Mouse (Mus musculus): ENCODE data around the gene Etv2. TPM values are rescaled to one million over a fixed set of nuclear protein-coding genes. Genes with fewer than 3 reads are reported as not detected.

Gene Etv2
- total RNA-seq, 2 experiments from 2014 or later: not detected

DNA sequence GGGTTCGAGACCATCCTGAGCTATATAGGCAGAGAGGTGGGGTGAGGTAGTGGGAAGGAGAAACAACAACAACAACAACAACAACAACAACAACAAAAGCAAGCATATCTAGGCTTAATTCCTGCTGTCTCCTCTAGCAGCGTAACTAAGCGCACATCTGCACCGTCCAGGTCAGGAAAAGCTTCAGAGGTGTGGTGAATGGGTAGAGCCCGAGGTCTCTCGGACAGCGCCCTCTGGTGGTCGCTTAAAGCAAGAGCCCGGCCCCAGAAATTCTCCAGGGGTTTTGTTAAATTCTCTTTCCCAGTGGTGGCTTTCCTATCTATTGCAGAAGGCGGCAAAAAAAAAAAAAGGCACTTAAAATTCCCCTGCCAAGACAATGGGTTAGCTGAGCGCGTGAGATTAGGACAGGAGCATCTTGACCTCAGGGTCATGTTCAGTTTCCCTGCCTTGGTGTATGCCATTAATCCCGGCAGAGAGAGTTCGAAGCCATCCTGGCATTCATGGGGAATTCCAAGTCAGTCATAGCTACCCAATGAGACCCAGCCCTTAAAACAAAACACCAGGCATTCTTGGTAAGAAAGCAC, 22.0 kb downstream of the Etv2 start:
- peak; percentile 45 to 70 for DNase-seq

DNA sequence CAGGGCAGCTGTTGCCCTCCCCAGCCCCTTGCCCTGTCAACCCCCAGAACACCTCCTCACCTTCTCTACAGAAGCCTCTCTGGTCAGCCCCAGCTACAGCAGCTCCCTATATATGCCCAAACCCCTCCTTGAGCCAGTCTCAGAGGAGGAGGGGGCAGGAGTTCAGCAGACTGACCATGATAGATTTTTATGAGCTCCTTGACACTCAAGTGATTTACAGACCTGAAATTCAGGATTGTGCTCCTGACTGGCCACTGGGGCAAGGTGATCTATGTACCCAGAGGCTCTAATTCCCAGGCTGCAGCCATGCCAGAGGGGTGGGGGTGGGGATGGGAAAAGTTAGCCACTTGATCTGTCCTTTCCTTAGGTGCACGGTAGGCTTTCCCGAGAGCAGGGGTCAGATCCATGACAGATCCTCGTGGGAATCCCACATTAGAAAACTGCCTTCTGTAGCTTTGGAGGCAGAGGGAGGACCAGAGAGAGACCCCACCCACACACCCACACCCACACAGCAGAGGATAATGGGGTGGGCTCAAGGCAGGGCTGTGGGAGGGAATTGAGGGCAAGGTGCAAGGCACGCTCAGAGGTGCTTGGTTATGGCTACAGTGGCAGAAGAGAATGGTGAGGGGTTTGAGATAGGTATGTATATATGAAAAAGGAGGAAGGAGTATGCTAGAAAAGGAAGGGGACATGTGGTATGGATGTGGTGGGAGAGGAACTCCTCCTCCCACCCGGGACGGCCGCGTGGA, 22.8 kb downstream of the Etv2 start, which contains the start of gene Upk1a:
Upk1a (minus strand) TSS at position 194 of the 749 bp plus-strand sequence.
- DNase-seq: no peak

DNA sequence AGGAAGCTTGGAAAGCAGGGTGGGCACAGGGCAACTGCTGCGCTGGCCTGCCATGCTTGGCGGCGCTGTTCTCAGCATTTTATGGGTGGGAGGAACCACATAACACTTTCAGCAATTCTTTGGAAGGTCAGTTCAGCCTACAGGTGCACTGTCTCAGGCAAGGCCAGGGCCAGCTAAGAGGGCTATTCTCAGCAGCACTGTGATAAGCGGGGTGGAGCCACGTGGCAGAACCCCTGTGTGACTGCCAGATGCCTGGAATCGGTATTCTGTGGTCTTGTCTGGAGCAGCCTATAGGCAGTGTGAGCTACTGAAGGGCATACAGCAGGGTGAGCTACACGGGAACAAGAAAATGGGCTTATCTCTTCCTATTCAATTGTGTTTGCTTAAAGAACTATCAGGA, 25.6 kb downstream of the Etv2 start:
- DNase-seq: peak; percentile 52 to 77

DNA sequence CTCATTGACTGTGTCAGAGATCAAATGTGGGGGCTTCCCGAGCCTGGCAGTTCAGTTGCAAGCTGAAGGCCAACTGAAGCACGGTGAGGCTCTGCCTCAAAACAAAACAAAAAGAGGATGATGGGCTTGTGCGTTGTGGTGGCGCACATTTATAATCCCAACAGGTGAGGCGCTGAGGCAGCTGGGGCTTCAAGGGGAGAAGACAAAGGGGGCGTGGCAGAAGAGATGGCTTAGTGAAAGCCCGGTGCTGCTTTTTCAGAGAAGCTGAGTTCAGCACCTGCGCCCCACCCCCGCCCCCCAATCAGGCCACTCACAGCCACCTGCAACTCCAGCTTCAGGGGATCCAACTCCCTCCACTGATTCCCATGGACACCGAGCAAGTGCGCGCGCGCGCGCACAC, 27.2 kb downstream of the Etv2 start:
- no peak for DNase-seq

DNA sequence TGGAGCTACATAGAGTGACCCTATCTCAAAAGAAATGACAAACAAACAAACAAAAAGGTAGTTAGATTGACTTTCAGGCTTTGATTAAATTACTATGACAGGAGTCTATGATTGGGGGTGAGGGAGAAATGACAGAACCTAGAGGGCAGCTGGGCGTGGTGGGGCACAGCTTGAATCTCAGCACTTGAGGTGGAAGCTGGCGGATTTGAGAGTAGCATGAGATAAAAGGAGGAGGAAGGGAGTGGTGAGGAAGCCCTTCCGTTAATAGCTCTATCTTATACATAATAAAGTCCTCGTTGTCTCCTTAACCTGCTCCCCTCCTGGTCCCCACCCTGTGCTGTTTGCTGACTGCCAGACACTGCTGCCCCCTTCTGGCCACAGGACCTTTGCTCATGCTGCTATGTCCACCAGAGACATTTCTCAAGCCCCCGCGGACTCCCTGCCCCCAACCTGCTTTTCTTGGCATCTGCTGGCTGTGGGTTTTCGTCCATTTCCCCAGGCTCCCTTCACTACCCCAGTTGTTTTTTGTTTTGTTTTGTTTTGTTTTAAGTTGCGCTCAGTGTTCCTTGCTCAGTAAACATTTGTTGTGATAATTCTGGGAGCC, 27.8 kb downstream of the Etv2 start:
- peak; percentile 39 to 57 for DNase-seq

DNA sequence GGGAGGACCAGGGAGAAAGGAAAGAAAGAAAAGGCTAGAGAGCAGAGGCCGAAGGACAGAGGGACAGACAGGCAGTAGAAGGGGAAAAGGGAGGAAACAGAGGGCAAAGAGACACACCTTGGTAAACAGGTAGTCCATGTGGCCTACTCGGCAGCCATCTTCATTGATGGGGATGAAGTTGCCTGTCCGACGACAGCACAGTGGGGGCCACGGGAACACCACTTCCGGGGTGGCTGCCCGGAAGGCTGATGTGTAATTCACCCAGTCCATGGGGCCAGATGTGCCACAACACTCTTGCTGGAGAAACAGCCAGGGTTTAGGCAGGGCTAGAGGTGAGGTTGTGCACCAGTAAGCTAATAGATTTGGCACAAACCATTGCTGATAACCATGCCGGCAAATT, 30.7 kb downstream of the Etv2 start:
- no peak for DNase-seq

DNA sequence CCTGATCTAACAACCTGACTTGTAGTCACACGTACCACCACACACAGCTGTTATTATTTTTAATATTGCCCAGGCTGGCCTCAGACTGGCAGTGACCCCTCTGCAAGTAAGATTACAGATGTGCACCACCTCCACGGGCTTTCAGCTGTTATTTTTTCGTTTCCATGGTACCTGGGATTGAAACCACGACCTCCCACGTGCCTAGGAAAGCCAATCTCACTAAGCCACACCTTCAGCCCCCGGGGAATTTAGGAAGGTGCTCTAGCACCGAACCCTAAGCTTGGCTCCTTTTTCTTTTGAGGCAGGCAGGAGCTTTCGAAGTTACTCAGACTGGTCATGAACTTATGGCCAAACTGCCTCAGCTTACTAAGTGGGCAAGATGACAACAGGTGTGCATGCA, 31.2 kb downstream of the Etv2 start:
- no peak for DNase-seq

DNA sequence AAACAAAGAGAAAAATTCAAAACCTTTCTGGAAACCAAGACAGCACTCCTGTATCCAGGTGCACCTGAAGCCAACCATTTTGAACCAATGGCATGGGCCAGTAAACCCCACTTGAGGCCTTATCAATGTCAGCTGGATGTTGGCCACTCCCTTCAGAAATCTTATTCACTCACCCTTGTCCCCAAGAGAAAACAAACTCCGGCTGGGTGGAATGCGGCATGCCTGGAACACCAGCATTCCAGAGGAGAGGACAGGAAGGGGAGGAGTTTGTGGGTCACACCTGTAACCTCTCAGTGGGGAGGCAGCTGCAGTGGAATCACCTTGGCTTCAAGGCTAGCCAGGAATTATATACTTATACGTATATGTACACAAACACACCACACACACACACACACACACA, 33.1 kb downstream of the Etv2 start:
- DNase-seq: no peak

DNA sequence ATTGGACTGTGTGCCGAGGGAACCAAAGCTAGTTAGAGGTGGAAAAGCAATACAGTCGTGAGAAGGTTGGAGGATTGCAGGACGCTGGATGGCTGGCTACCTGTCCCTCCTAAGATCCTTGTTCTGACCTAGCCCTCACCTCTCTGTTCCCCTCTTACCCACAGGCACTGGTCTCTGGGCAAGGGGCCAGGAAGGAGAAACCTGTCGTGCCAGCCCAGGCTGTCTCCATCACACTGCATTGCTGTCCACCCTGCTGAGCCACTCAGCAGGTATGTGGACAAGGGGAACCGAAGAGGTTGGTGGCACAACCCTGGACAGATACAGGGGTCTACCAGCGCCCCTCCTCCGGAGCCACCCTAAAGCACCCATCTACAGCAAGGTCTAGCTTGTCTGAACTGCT, 35.0 kb downstream of the Etv2 start:
- DNase-seq: no peak

DNA sequence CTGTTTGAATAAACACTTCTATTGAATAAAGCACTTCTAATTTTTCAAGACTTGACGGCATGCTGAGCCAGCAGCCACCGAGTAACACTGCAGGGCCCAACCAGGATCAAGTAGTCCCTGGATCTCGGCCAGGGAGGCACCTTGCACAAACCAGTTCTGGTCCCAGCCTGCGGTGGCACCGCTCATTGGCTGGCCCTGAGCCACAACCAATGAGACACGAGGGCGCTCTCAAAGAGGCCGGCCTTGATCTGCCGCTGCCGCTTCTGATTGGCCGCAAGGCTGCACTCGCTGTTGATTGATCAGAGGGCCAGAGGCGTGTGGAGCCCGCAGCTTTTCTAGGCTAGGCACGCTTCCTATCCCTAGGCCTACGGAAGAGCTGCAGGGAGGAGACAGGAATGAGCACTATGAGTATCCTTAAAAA, 35.7 kb downstream of the Etv2 start:
- peak; percentile 82 to 89 for DNase-seq

DNA sequence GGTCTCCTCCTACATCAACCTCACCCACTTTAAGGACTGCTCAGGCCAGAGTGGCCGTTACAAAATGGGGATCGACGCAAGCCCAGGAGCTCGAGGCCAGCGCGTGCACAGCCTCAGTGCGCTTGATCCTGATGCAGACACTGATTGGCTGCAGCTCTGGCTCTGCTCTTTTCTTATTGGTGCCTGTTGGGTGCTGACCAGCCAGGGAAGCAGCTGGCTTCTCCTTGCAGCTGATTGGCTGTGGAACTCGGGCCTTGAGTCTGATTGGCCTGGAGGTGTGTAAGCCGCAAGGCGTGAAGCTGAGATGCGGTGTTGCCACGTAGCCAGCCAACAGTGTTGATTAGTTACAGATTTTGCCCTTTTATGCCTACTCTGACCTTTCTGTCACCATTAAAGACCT, 36.9 kb downstream of the Etv2 start, which contains the start of gene Zbtb32:
Zbtb32 (minus strand) TSS at position 124 of the 400 bp plus-strand sequence.
- DNase-seq: no peak

DNA sequence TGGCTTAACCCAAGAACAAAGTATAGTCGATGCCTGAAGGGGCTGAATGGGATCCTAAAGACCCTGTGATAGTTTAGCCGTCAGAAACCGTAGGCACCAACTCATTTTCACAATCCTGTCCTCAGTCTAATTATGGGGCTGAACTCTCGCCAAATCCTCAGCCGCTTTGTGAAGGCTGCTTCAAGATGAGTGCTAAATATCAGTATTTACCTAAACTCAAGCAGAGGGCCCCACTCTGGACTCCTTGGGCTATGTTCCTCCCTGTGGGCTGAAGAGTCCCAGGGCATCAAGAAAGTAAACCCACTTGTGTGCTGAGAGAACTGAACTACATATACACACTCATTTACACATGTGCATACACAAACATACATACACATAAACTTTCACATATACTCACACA, 38.8 kb downstream of the Etv2 start:
- no peak for DNase-seq

DNA sequence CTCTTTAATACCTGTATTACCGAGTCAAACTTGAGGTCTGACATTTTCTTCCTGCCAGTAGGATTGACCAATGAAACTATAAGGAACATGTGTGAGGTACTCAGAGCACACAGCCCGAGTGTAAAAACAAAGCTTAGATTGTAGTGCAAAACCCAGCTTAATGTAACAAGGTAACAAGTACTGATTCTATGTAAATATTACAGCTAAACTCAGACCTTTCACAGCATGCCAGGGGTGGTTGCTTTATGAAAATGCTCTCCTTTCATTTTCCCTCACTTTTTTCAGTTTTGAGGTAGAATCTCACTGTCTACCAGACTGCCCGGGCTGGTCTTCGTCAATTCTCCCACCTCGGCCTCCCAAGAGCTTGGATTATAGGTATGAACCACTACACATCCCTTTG, 39.6 kb downstream of the Etv2 start:
- DNase-seq: no peak

DNA sequence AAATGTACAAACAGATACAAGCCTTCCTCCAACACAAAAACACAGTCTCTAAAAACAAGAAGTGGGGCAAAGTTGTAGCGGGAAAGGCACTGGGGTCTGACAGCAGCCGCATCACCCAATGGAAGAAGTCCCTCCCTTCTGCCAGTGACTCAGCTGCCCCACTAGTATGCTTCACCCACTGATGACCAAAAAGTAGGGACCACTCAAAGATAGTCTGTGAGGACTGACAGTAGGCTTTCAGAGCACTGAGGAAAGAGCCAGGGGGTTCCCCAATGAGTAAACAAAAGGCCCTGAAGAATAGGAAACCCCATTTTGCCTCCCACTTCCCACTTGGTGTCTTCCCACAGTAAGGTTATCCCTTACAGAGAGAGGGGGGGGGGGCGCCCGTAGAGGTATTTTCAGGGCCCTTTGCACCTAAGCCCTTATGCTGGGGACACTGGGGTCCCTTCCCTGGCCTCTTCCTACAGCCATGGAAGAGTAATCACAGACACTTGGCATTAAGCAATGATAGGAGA, 41.1 kb downstream of the Etv2 start:
- DNase-seq: no peak

DNA sequence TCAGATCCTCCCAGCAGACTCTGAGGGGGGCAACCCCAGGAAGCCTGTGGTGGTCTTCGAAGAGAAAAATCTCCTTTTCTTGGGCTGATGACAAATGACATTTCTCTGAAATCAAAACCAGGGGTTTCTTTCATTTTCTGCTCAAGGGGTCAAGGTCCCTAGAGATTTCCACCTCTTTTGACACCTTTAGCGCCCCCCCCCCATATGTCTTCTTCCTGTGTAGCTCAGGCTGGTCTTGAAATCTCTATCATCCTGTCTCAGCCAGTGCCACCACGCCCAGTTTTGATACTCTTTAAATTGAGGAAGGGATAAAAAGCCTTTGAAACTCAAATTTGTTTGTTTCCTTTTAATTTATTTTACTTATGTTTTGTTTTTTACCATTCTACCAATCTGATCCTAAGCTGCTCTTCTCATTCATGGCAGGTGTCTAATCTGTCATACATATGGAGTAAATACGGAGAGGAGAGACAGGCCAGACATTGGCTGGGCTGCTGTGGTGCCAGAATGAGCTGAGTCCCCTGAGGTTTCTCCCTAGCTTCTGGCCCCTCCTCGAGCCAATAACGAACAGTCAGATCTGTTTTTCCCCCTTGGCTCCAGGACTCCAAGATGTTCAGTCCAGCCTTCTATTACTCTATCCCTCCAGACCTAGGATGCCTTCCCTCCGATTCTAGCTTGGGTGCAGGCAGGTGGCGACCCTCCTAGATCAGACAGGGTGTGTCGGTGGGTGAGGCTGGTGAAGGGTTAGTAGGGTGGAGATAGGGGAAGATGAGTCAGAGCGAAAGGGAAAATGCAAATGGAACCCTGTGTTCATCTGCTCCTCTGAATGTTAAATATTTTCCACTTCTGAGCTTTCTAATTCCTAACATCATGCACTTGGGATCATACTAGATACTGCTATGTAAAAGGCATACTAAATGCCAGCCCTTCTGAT, 41.8 kb downstream of the Etv2 start:
- DNase-seq: no peak

DNA sequence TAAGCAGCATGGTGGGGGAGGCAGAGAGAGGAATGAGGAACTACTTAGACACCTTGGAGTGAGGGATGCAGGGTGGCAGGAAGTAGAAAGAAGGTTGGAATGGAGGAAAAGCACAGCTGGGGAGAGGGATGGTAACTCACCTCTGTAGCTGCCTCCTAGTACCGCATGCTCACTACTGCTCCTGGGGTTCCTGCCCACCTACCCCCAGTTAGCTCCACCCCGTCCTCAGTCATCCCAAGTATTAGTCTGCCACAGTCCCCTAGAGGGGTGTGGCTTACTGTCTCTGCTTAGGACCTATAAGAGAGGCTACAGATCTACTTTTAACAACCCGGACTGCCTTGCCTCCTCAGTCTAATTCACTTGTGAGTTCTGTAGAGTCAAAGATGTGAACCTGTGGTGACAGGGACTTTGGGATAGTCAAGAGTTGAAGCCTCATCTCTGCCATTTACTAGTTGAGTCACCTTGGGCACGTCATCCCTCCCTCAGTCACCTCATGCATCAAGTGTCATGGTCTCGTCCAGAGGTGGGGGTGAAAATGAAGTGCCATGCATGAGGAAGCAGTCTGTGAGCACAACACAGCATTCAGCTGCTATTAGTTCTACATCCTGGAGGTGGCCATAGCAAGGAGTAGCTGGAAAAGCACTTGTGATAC, 42.8 kb downstream of the Etv2 start:
- DNase-seq: no peak

DNA sequence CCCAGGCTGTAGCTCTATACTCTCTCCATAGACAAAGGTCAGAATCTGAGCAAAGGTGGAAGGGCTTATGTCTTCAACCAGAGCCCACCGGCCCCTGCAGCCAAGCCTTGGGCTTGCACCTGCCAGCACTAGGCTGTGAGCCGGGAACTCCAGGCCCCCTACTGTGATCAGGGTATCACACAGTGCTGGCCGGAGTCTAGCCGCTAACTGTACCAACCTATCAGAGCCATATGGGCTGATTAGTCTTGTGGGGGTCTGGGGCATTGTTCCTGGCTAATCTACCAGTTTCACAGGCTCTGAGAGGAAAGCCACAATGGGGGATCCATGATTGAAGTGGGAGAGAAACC, 44.1 kb downstream of the Etv2 start:
- no peak for DNase-seq

DNA sequence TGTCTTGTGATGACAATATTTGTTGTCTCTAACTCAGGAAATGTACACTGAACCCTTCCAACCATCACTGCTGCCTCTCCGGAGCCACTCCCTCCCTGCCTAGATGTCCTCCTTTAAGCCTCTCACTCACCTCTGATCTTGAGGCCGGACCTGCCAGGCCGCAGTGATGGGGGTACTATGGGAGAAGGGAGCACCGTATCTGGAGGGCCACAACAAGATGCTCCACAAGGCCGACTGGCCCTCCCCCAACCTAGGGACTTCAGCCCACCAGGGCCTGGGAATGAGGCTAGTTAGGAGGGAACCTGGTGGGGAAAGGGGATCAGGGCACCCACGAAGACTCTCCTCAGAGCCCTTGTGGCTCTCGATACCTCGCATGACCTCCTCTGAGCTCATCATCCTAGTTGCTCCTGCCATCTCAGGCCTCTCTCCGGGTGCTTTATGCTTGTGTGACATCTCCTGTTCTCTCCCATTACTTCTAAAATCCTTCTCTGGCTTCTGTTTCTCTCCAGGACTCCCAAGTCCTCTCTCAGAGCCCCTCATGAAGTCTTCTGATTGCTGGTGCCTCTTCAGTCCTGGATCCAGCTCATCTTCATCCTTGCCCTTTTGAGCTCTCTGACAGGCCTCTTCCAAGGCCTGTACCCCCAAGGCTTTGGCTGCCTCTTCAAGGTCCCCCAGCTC, 44.6 kb downstream of the Etv2 start:
- no peak for DNase-seq

DNA sequence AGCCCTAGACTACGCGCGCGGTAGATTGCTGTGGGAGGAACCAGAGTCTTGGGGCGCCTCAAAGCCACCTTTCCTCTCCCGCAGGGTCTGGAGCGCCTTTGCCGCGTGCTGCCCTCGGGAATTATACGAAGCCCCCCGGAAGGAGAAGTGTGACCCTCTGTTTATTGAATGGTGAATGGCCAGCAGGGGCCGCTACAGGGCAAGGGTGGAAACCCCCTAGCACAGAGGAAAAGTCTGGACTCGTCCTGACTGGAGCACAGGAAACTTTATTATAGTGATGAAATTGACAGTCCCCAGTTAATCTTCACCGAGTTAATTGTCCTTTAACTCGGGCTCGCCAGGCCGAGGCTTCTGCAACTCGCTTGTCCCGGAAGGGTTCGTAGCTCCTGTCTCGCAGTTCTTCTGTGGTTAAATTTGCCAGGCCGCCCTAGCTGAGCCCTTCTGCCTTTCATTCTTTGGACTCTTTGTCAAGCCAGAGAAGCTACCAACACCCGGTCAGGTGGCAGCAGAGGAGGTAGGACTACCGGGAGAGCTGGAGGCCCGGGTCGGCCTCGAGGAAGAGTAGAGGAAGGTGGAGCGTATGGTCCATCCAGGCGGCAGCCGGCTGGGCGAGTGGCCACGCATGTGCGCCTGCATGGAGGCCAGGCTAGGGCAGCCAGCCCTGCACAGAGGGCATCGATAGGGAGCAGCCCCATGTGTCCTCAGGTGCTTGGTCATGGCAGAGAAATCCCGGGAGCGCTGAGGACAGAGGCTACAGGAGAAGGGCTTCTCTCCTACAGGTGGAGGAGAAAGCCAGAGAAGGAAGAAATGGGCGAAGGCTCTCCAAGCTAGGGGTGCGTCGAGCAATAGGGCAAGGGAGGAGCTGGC, 46.0 kb downstream of the Etv2 start:
- peak; percentile 85 to 94 for DNase-seq
